Mouse (Mus musculus): ENCODE measurements around the gene Cd59a.

DNA sequence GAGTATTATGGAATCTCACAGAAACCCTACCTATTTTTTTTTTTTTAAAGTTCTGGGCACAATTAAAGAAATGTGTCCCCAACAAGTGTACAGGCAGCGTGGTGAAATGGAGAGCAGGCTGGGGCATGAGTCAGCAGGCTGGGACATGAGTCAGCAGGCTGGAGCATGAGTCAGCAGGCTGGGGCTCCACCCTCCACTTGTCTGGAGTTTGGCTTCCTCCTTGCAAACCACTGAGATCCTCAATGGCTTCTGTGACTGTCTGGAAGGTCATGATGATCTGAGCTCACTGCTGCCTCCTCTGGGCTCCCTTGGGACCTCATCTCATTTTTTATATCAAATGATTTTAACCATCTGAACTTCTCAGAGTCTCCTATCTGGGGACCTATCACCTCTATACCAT, 50.4 kb downstream of the Cd59a start:
- no peak for TF ChIP-seq CTCF (IDR thresholded peaks at IDR 0.05; ENCODE audit: borderline replicate concordance, insufficient read depth, low read depth, low read length)
- TF ChIP-seq POLR2A (IDR thresholded peaks at IDR 0.05; ENCODE audit: borderline replicate concordance, insufficient read depth, low read length) = no peak

Data from cerebellum, adult 2 months (tissue).